Mouse (Mus musculus) bone marrow macrophage, adult 2 months (primary cell): ENCODE results near the gene Crybb1.

Experiments
- CTCF ChIP-seq: IDR thresholded peaks from 2 replicates; pipeline ENCODE4 v1.5.1; 2012; ENCODE audit warnings: low read depth, mild to moderate bottlenecking, low read length, moderate library complexity
- POLR2A ChIP-seq: IDR thresholded peaks from 2 replicates; pipeline ENCODE4 v1.6.1; 2012; ENCODE audit warnings: mild to moderate bottlenecking, low read depth, low read length, borderline replicate concordance

GRCm38 (mm10) chr5:112243041-112243440 lies 12.6 kb upstream of the Crybb1 start:
- no peak for TF ChIP-seq POLR2A
- TF ChIP-seq CTCF, result no peak
